In genomic region chr10:22644171-22644570, GRCm38 (mm10) we compare ENCODE assay signal across 10 mouse cellular contexts. TPM values are rescaled to one million over a fixed set of nuclear protein-coding genes. Genes with fewer than 3 reads are reported as not detected.
DNase-seq lines count a peak whose midpoint lies in the region; ATAC-seq and TF ChIP-seq lines count a peak whose summit lies in the region.
"Had no signal": no experiment of that assay in that cellular context is flagged by ENCODE, and none has a peak within 500 bp of the region (broad histone marks: within the 10 kb centered on the region; RNA-seq: fewer than 3 reads in every experiment).

No protein-coding gene starts in this region.

- intact Hi-C loops in left cerebral cortex, adult 2 months (cut with DNase I): no loop called here
- intact Hi-C loops in left cerebral cortex, postnatal 25 days (cut with DNase I): no loop called here

- peak overlapping the region; percentile 1; the same call in 1 of the 2 replicates for H3K27ac ChIP-seq in forebrain, postnatal 0 days (ENCODE audit: low read depth, low read length)
- no peak overlapping the region for H3K27ac ChIP-seq in forebrain, embryonic 13.5 days
- peak overlapping the region; percentile 82; the same call in 1 of the 2 replicates for H3K27ac ChIP-seq in left cerebral cortex, adult 2 months
- peak overlapping the region; percentile 89 for H3K27ac ChIP-seq in embryonic facial prominence, embryonic 13.5 days
- H3K27ac ChIP-seq in midbrain, embryonic 13.5 days: 0 out of 2 replicates have a peak overlapping the region, but pooled peaks have one; percentile 53

- 57% methylated on average over 9 of the region's 9 CpGs for WGBS in forebrain, postnatal 0 days
- WGBS in forebrain, embryonic 13.5 days: 64% methylated on average over 9 of the region's 9 CpGs
- WGBS in embryonic facial prominence, embryonic 13.5 days: 32% methylated on average over 9 of the region's 9 CpGs
- WGBS in midbrain, embryonic 13.5 days: 60% methylated on average over 9 of the region's 9 CpGs

- no peaks in the 10 kb centered on the region for H3K9me3 ChIP-seq in forebrain, postnatal 0 days (ENCODE audit: low read length)
- H3K9me3 ChIP-seq in forebrain, embryonic 13.5 days (replicated peaks): no peaks in the 10 kb centered on the region
- no peaks in the 10 kb centered on the region for H3K9me3 ChIP-seq in embryonic facial prominence, embryonic 13.5 days
- no peaks in the 10 kb centered on the region for H3K9me3 ChIP-seq in midbrain, embryonic 13.5 days
- H3K9me3 ChIP-seq: stomach, embryonic 15.5 days had no signal

- H3K4me1 ChIP-seq in forebrain, postnatal 0 days (ENCODE audit: insufficient read depth): no peaks in the 10 kb centered on the region
- peaks cover 7% of the 10 kb centered on the region; the same call in 1 of the 2 replicates for H3K4me1 ChIP-seq in forebrain, embryonic 13.5 days
- peaks cover 20% of the 10 kb centered on the region for H3K4me1 ChIP-seq in embryonic facial prominence, embryonic 13.5 days
- peaks cover 14% of the 10 kb centered on the region for H3K4me1 ChIP-seq in midbrain, embryonic 13.5 days (replicated peaks)
- H3K4me1 ChIP-seq: stomach, embryonic 15.5 days had no signal

- peak; percentile 12; the same call in 1 of the 2 replicates for ATAC-seq in forebrain, postnatal 0 days
- no peak for ATAC-seq in forebrain, embryonic 13.5 days
- no peak for ATAC-seq in embryonic facial prominence, embryonic 13.5 days (ENCODE audit: insufficient number of reproducible peaks, insufficient read depth, low FRiP score, low TSS enrichment, low read depth)
- no peak for ATAC-seq in midbrain, embryonic 13.5 days
- ATAC-seq: inflammation-experienced regulatory T-cells, adult 6 months had no signal

- no peaks in the 10 kb centered on the region for H3K27me3 ChIP-seq in forebrain, postnatal 0 days (ENCODE audit: insufficient read depth, low read length)
- H3K27me3 ChIP-seq in forebrain, embryonic 13.5 days: peaks cover 5% of the 10 kb centered on the region; the same call in 1 of the 2 replicates
- H3K27me3 ChIP-seq in embryonic facial prominence, embryonic 13.5 days: no peaks in the 10 kb centered on the region
- H3K27me3 ChIP-seq in midbrain, embryonic 13.5 days: no peaks in the 10 kb centered on the region
- H3K27me3 ChIP-seq: stomach, embryonic 15.5 days had no signal

- no peak overlapping the region for H3K9ac ChIP-seq in forebrain, postnatal 0 days
- no peak overlapping the region for H3K9ac ChIP-seq in forebrain, embryonic 13.5 days
- no peak overlapping the region for H3K9ac ChIP-seq in embryonic facial prominence, embryonic 13.5 days
- H3K9ac ChIP-seq in midbrain, embryonic 13.5 days (replicated peaks): no peak overlapping the region

- no peak for TF ChIP-seq CTCF in forebrain, postnatal 0 days (IDR thresholded peaks at IDR 0.05; ENCODE audit: low read depth)
- TF ChIP-seq CTCF in left cerebral cortex, adult 2 months (IDR thresholded peaks at IDR 0.05): no peak

- no peaks in the 10 kb centered on the region for H3K36me3 ChIP-seq in forebrain, postnatal 0 days (ENCODE audit: insufficient read depth)
- no peaks in the 10 kb centered on the region for H3K36me3 ChIP-seq in forebrain, embryonic 13.5 days (ENCODE audit: poor library complexity, severe bottlenecking)
- no peaks in the 10 kb centered on the region for H3K36me3 ChIP-seq in embryonic facial prominence, embryonic 13.5 days
- H3K36me3 ChIP-seq in midbrain, embryonic 13.5 days: no peaks in the 10 kb centered on the region
- H3K36me3 ChIP-seq: stomach, embryonic 15.5 days had no signal

- H3K4me3 ChIP-seq in forebrain, postnatal 0 days (ENCODE audit: low read depth, low read length): no peak overlapping the region
- no peak overlapping the region for H3K4me3 ChIP-seq in forebrain, embryonic 13.5 days
- peak overlapping the region; percentile 53 for H3K4me3 ChIP-seq in left cerebral cortex, adult 2 months
- 0 out of 2 replicates have a peak overlapping the region, but pooled peaks have one; percentile 55 for H3K4me3 ChIP-seq in embryonic facial prominence, embryonic 13.5 days
- 0 out of 2 replicates have a peak overlapping the region, but pooled peaks have one; percentile 51 for H3K4me3 ChIP-seq in midbrain, embryonic 13.5 days (replicated peaks)

- DNase-seq in forebrain, postnatal 0 days: no peak
- DNase-seq in left cerebral cortex, adult 2 months (ENCODE audit: extremely low spot score in 1 of 2, low spot score in 2 of 2): no peak
- DNase-seq in left cerebral cortex, postnatal 25 days (ENCODE audit: low spot score in 2 of 2): no peak
- no peak for DNase-seq in adrenal gland, adult 18-20 months (ENCODE audit: low spot score in 2 of 2)
- no peak for DNase-seq in layer of hippocampus, postnatal 25 days (ENCODE audit: extremely low spot score in 1 of 2, low spot score in 1 of 2)

- H3K4me2 ChIP-seq in forebrain, postnatal 0 days (ENCODE audit: low read depth): no peak overlapping the region
- H3K4me2 ChIP-seq in forebrain, embryonic 13.5 days: no peak overlapping the region
- H3K4me2 ChIP-seq in embryonic facial prominence, embryonic 13.5 days: peak overlapping the region; percentile 68
- H3K4me2 ChIP-seq in midbrain, embryonic 13.5 days (replicated peaks): peak overlapping the region; percentile 93; the same call in 1 of the 2 replicates

RNA-seq across cellular contexts. Expression of gene Slc2a12, which starts 0.6 kb away (rescaled TPM):
- 5.5 and 7.3 TPM in 2 replicates for total RNA-seq in forebrain, postnatal 0 days (2014; rRNA removed)
- 4.6 and 6.6 TPM in 2 replicates for polyA plus RNA-seq in forebrain, postnatal 0 days (2015; fragmentation: Nextera tagmentation; extraction: Ambion mirVana)
- 2.3 and 2.4 TPM in 2 replicates for polyA plus RNA-seq in forebrain, embryonic 13.5 days (2015; fragmentation: Nextera tagmentation; extraction: Ambion mirVana)
- total RNA-seq in left cerebral cortex, adult 2 months (2021): 1 to 10 TPM; 4.2 to 4.6 TPM
- 1 to 10 TPM; 3.5 to 5.0 TPM for total RNA-seq in left cerebral cortex, postnatal 25 days (2021)
- polyA plus RNA-seq in embryonic facial prominence, embryonic 13.5 days (2015; fragmentation: Nextera tagmentation; extraction: Ambion mirVana): 3.3 and 4.4 TPM in 2 replicates
- 3.5 and 4.2 TPM in 2 replicates for polyA plus RNA-seq in midbrain, embryonic 13.5 days (2015; fragmentation: Nextera tagmentation; extraction: Ambion mirVana)
- 1 to 10 TPM; 1.3 to 1.7 TPM for total RNA-seq in adrenal gland, adult 18-20 months (2021)
- total RNA-seq in layer of hippocampus, postnatal 25 days (2021): 1 to 10 TPM; 2.7 to 2.9 TPM

Comparison
In these comparisons a context has a peak if more than half of its experiments do, and no peak if none do; other contexts are left out.
1. H3K4me2 ChIP-seq: peak in embryonic facial prominence, embryonic 13.5 days (single experiment) and midbrain, embryonic 13.5 days (single experiment); none in forebrain, postnatal 0 days (single experiment) and forebrain, embryonic 13.5 days (single experiment).
2. H3K4me3 ChIP-seq: peak in left cerebral cortex, adult 2 months (single experiment), embryonic facial prominence, embryonic 13.5 days (single experiment) and midbrain, embryonic 13.5 days (single experiment); none in forebrain, postnatal 0 days (single experiment) and forebrain, embryonic 13.5 days (single experiment).